Mouse (Mus musculus): ENCODE measurements around the gene Iqca.
A peak's percentile ranks its signal among the peaks of the same experiment; 100 is the strongest.

Iqca gene

GRCm38 (mm10) chr1:90139729-90140128, 13.5 kb downstream of the Iqca start:
- no peak for DNase-seq (ENCODE audit: inconsistent age in 2 of 2, low spot score in 1 of 2)

GRCm38 (mm10) chr1:90132402-90132801, 20.8 kb downstream of the Iqca start:
- no peak for DNase-seq (ENCODE audit: inconsistent age in 2 of 2, low spot score in 1 of 2)

GRCm38 (mm10) chr1:90131982-90132381, 21.2 kb downstream of the Iqca start:
- no peak for DNase-seq (ENCODE audit: inconsistent age in 2 of 2, low spot score in 1 of 2)

GRCm38 (mm10) chr1:90124561-90124960, 28.6 kb downstream of the Iqca start:
- no peak for DNase-seq (ENCODE audit: inconsistent age in 2 of 2, low spot score in 1 of 2)

DNA sequence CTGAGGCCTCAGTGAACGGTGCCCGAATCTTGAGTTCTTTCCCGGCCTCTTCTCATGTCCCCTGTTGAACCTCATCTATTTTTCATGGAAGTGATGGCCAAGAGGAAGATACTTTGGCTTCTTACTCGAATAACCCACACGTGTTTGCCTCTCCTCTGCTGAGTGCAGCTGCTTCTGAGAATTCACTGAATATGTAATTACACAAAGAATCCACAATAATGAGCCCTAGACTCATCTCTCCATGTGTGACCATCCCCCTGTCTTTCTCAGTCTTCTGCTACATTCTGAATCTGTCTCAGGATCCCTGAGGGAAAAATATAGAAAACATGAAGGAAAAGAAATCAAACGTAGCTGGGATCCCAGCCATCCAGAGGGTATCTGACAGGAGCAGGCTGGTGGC, 32.5 kb downstream of the Iqca start:
- DNase-seq (ENCODE audit: inconsistent age in 2 of 2, low spot score in 1 of 2), result no peak

- DNase-seq (ENCODE audit: inconsistent age in 2 of 2, low spot score in 1 of 2), result no peak
Observed at GRCm38 (mm10) chr1:90119214-90119613, 34.0 kb downstream of the Iqca start.

DNA sequence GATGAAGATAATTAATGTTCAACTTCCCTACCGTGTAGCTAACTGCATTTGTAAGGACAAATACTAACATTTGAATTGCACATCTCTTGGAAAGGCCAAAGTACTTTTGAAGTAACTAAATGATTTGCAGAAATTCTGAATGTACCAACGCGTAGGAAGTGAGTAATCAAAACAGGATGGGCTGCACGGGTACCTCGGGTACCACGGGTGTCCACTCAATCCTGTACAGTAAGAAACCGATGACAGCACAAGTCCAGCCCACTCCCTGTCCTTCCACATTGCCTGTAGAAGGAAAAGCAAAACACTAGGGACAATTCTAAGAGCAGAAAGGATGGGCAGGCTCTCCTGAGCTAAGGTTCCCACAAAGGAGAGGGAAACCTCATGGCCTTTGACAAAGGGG, 36.0 kb downstream of the Iqca start:
- no peak for DNase-seq (ENCODE audit: inconsistent age in 2 of 2, low spot score in 1 of 2)

DNA sequence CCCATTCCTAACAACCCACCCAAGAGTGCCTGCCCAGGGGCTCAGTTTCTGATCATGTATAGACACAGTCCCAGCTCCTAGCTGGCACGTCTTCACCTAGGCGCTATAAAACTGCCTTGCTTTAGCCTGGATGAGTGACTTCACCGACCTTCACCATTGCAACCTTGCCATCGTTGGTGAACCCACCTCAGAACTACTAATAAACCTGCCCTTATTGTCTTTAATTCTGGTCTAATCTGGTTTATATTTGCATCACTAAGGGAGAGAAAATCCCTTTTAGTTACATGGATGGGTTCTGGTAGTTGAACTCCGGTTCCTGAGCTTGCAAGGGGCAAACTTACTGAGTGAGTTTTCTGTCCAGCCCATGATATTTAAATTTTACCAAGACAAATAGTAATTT, 38.6 kb downstream of the Iqca start:
- DNase-seq (ENCODE audit: inconsistent age in 2 of 2, low spot score in 1 of 2), result no peak

- no peak for DNase-seq (ENCODE audit: inconsistent age in 2 of 2, low spot score in 1 of 2)
Observed at GRCm38 (mm10) chr1:90113655-90114244, 39.5 kb downstream of the Iqca start.

DNA sequence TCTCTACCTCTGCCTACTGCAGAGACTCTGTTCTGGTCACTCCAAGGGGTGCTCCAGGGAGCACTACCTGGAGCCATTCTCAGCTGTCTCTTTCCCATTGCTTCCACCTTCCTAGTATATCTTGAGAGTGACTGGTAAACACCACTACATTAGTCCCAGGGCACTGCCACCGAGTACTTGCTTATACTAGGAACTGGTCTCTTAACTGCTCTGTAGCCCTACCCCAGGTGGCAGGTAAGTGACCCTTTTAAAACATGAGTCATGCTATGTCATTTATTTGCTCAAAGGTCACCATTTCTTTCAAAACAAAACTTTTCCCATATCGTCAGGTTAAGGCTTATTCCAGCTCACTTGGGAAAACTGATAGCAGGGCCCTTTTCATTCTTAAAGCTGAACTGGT, 40.5 kb downstream of the Iqca start:
- DNase-seq (ENCODE audit: inconsistent age in 2 of 2, low spot score in 1 of 2), result no peak

GRCm38 (mm10) chr1:90111198-90111839, 41.9 kb downstream of the Iqca start:
- DNase-seq (ENCODE audit: inconsistent age in 2 of 2, low spot score in 1 of 2), result no peak

DNA sequence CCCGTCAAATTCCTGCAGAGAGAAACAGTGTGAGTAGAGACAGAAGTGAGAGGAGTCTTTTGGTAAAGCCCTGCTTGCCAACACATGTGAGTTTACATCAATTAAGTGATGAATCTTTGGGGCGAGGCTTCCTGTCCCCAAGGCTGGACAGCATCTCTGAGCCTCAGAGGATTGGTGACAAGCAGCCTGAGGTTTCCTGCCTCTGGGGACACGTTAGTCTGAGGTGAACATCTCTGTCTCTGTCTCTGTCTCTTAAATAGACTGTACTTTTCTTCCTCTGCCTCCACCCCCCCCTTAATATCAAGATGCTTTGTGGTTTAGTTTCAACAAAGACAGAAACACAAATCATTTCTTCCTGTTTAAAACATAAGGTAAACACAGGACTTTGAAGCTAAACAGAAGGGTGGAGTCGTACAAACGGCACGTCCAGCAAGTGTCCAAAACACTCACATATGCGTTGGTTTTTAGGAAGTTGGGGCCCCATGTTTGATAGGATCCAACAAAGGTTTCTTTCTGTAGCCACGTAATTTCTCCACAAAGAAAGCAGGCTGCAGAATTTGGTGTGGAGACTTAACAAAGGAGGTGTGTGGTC, 49.2 kb downstream of the Iqca start:
- no peak for DNase-seq (ENCODE audit: inconsistent age in 2 of 2, low spot score in 1 of 2)

GRCm38 (mm10) chr1:90100360-90101232, 52.6 kb downstream of the Iqca start:
- no peak for DNase-seq (ENCODE audit: inconsistent age in 2 of 2, low spot score in 1 of 2)

GRCm38 (mm10) chr1:90092816-90093493, 60.2 kb downstream of the Iqca start:
- peak in 1 of 2 experiments; percentile 24 for DNase-seq (ENCODE audit: inconsistent age in 2 of 2, low spot score in 1 of 2)

DNA sequence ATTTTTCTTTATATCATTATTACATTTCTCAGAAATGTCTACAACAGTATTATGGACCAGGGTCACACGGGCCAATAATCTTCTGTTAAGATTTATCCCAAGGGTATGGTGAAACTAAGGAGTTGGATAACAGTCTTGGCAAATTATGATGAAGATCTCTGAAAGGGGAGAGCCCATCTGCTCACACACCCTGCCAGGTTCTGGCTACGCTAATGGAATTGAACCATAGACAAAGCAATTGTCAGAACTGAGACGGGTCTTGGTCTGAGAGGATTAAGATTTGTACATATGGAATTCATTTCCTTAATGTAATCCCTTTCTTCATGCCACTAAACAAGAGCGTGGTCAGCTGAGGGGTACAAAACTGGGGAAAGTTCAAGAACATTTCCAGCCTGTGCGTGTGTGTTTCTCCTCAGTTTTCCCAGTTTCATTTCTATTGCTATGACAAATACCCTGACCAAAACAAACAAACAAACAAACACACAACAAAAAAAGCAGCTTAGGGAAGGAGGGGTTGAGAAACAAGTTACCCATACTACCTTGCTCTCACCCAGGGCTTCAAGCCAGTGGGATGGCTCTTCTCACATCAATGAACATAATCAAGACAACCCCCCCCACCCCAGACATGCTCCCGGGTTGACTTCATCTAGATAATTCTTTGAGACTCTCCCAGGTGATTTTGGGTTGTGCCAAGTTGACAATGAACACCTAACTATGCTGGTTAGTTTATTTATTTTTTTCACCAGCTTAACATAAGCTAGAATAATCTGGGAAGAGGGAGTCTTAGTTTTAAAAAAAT, 64.8 kb downstream of the Iqca start:
- no peak for DNase-seq (ENCODE audit: inconsistent age in 2 of 2, low spot score in 1 of 2)

DNA sequence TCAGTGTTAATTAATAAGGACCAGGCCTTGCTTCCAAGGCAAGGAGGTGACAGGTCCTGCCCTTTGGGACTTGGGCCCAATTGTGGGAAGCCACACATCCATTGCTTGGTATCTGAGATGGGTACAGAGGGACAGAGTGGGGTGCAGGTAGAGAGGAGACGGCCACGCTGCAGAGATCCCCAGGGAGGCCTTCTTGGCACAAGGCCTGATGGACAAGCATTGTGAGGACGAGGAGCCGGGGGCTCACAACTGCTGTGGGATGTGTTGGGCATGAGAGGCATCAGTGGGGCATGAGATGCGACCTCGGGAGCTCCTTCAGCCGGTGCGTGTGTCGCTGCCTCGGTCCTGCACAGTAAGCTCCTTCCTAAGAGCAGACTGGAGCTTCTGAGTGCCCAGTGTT, 66.7 kb downstream of the Iqca start:
- DNase-seq (ENCODE audit: inconsistent age in 2 of 2, low spot score in 1 of 2), result no peak

GRCm38 (mm10) chr1:90085526-90086157, 67.6 kb downstream of the Iqca start:
- no peak for DNase-seq (ENCODE audit: inconsistent age in 2 of 2, low spot score in 1 of 2)

DNA sequence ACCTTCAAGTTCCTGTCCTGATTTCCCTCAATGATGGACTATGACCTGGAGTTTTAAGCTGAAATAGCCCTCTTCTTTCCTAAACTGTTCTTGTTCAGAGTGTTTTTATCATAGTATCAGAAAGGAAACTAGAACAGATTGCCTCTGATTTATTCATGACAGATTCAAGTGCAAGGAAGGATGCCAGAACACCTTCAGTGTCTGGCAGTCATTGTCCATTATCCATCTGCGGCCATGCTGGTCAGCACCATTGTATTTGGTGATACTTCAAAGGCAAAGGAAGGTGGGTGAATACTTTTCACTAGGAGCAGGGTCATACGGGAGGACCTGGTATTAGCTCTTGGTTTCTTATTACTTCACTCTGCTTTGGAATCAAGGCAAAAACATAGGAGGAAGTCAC, 76.9 kb downstream of the Iqca start:
- DNase-seq (ENCODE audit: inconsistent age in 2 of 2, low spot score in 1 of 2), result no peak

DNA sequence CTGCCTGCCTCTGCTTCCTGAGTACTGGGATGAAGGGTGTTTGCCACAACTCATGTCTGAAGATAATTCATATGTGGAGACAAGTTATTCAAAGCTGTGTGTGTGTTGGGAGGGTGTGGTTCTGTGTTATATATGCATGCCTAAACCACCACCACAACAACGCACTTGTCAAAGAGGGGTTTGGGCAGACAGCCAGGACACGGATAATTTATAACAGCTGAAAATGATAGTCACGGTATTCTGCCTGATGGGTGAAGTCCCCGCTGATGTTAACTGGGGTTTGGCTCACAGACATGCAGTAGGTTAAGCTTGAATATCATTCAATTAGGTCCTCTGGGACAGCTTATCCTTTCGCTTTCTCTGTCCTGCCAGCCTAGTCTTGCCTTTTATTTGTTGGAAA, 78.4 kb downstream of the Iqca start:
- no peak for DNase-seq (ENCODE audit: inconsistent age in 2 of 2, low spot score in 1 of 2)

Measured in adrenal gland, adult (tissue).